Mouse (Mus musculus) brain, embryonic 14.5 days (tissue): Measurements from ENCODE around the gene Was. TPM values are rescaled to one million over a fixed set of nuclear protein-coding genes. Genes with fewer than 3 reads are reported as not detected.
"Not testable (repeated sequence)": the region's sequence is repeated elsewhere in the genome, so short reads cannot be mapped to it uniquely, and the experiment has no call there.

ENCODE experiments used
- DNase-seq: peaks from one replicate; pipeline ENCODE4 v3.0.0-alpha.2; 2011; ENCODE audit warnings: low read depth
- CTCF ChIP-seq: fragments of 200-500 bp; IDR thresholded peaks from 2 replicates; pipeline ENCODE4 v1.5.1; 2012; ENCODE audit warnings: inconsistent platforms, mild to moderate bottlenecking, moderate library complexity, borderline replicate concordance; ENCODE audit not compliant: insufficient read depth, insufficient read length; ENCODE audit errors: extremely low read depth
- POLR2A ChIP-seq: fragments of 200-500 bp; IDR thresholded peaks from 2 replicates; pipeline ENCODE4 v1.6.1; 2012; ENCODE audit warnings: mild to moderate bottlenecking, inconsistent platforms, borderline replicate concordance; ENCODE audit not compliant: poor library complexity, insufficient read depth, insufficient read length, severe bottlenecking; ENCODE audit errors: extremely low read depth
- polyA plus RNA-seq: library from polyadenylated mRNA; depleted of rRNA; stranded (reverse); fragments of >200 nt; gene quantifications from 2 replicates; pipeline ENCODE4 v1.2.3, GENCODE M21; 2012

Was gene
- polyA plus RNA-seq, 1 experiment = 1.00 TPM

GRCm38 (mm10) chrX:8101017-8101416 is 10.7 kb upstream of the Was start:
- TF ChIP-seq POLR2A (no peak), CTCF (peak; percentile 67)
- peak; percentile 97 for DNase-seq

- no peak for DNase-seq
- TF ChIP-seq POLR2A (no peak), CTCF (no peak)
These were observed 9.1 kb upstream of the Was start for GRCm38 (mm10) chrX:8099435-8099834.

GRCm38 (mm10) chrX:8096787-8097242 is 6.5 kb upstream of the Was start:
- TF ChIP-seq POLR2A = no peak
- TF ChIP-seq CTCF = no peak
- peak; percentile 98 for DNase-seq

- DNase-seq = peak; percentile 0
These were observed 5.9 kb upstream of the Was start for GRCm38 (mm10) chrX:8096068-8096786.

DNA sequence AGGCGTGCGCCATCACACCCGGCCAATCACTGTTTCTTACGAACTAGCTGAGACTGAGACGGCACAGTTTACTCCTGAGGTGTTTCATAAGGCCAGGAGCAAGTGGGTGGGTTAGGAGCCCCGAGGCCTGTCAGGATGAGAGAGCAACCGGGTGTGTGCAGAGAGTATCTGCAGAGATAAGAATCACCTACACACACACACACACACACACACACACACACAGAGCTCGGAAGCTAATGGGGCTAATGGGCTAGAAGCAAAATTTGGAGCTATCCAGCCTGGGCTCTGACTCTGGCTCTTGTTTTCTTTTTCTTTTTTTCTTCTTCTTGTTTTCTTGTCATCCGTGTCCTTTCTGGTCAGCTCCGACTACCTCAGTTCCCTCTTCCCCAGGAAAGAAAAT is 5.2 kb upstream of the Was start:
- TF ChIP-seq POLR2A (no peak), CTCF (no peak)
- no peak for DNase-seq

DNA sequence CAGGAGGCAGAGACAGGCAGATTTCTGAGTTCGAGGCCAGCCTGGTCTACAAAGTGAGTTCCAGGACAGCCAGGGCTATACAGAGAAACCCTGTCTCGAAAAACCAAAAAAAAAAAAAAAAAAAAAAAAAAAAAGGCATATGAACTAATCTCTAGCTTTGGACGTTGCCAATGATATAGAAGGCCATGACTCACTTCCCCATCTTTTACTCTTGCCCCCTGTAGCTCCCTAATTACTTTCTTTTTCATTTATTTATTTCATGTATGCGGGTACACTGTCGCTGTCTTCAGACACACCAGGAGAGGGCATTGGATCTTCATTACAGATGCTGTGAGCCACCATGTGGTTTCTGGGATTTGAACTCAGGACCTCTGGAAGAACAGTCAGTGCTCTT is 653 bp upstream of the Was start:
- not testable (repeated sequence) for DNase-seq

- DNase-seq = no peak
- no peak for TF ChIP-seq CTCF
- TF ChIP-seq POLR2A = no peak
These were observed 552 bp downstream of the Was start for GRCm38 (mm10) chrX:8089746-8090145.

- no peak for DNase-seq
- no peak for TF ChIP-seq CTCF
- TF ChIP-seq POLR2A = no peak
These were observed 4.7 kb downstream of the Was start for GRCm38 (mm10) chrX:8085611-8086010.

DNA sequence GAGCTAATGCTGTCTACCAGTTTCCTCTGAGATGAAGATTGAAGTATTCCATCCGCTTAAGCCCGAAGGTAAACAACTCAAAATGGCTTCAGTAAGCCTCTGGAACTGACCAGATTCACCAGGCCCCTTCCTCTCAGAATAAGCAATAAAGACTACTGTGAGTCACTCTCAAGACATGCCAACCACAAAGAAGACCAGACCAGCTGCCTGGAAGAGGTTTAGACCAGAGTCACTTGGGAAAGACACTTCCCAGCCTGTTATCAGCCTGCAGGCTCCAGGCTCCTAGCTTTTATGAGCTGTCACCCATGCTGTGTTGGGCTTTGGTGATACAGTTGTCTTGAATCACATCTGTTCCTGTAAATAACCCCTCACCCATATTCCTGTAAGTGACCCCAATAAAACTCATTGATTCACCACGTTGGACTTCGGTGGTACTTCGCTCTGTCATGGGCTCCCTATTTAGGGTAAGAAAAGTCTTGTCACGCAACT is 5.5 kb downstream of the Was start:
- DNase-seq = no peak
- TF ChIP-seq POLR2A (no peak), CTCF (no peak)

DNA sequence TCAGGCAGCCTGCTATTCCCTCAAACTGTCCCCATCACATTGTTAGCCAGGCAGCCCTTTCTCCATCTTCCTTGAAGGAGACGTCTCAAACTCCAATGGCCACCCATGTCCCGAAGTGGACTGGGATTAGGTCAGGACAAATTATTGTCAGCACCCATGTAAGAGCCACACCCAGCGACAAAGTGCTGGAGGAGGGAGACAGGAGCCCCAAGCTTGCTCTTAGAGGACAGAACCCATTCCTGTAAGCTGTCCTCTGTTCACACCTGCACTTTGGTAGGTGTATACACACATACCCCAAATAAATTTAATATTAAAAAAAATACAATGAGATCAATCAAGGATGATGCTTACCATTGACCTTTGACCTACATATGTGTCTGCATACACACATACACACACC is 15.2 kb downstream of the Was start:
- DNase-seq = no peak
- TF ChIP-seq CTCF (no peak), POLR2A (no peak)

DNA sequence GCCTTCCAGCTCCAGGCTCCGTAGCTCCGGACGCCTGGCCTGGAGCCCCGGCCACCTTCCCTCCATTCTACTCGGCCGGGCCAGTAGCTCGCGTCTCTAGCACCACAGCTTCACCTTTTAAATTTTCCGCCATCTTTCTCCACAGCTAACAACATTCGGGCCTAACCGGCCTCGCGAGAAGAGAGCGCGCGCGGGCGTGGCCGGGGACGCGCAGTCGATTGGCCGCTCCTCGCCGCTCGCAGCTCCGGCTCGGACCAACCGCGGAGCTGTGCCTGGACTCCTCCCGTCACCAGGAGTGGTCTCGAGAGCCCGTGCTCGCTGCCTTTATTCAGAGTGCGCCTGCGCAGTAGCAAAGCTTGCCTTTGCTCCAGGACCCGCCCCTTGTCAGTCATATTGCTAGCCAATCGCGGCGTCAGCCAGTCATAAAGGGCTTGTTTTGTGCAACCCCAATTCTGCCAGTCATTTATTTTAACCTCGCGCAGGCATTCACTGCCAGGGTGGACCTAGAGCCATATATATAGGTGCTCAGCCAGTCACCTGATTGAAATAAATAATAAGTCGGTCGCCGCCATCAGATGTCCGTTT is 15.8 kb downstream of the Was start, which contains the start of gene Suv39h1:
Gene Suv39h1, minus strand, starts transcription at position 331 of the 585 bp plus-strand sequence.
- DNase-seq = peak; percentile 99
- peak; percentile 53 for TF ChIP-seq POLR2A
- no peak for TF ChIP-seq CTCF

- DNase-seq = peak; percentile 51
- no peak for TF ChIP-seq CTCF
- no peak for TF ChIP-seq POLR2A
These were observed 16.3 kb downstream of the Was start for GRCm38 (mm10) chrX:8073881-8074429.
